Mouse (Mus musculus): ENCODE data around the gene Nectin2. TPM values are rescaled to one million over a fixed set of nuclear protein-coding genes. Genes with fewer than 3 reads are reported as not detected.
A peak's percentile ranks its signal among the peaks of the same experiment; 100 is the strongest.

Gene Nectin2
- total RNA-seq, 4 experiments from 2014 or later = 1.0 to 1.8 (median 1.5) TPM

- DNase-seq (ENCODE audit: low spot score in 2 of 2) = no peak
Observed at GRCm38 (mm10) chr7:19769434-19770374, 19.4 kb upstream of the Nectin2 start.

- no peak for DNase-seq (ENCODE audit: low spot score in 2 of 2)
Observed at GRCm38 (mm10) chr7:19769001-19769400, 18.7 kb upstream of the Nectin2 start.

GRCm38 (mm10) chr7:19768251-19768650 is 18.0 kb upstream of the Nectin2 start:
- no peak for DNase-seq (ENCODE audit: low spot score in 2 of 2)

- DNase-seq (ENCODE audit: low spot score in 2 of 2) = no peak
Observed at GRCm38 (mm10) chr7:19764581-19764980, 14.3 kb upstream of the Nectin2 start.

GRCm38 (mm10) chr7:19763829-19764477 is 13.7 kb upstream of the Nectin2 start:
- no peak for DNase-seq (ENCODE audit: low spot score in 2 of 2)

- DNase-seq (ENCODE audit: low spot score in 2 of 2) = no peak
Observed at GRCm38 (mm10) chr7:19762283-19762682, 12.0 kb upstream of the Nectin2 start.

GRCm38 (mm10) chr7:19760021-19760420 is 9.7 kb upstream of the Nectin2 start:
- no peak for DNase-seq (ENCODE audit: low spot score in 2 of 2)

GRCm38 (mm10) chr7:19758623-19759022 is 8.3 kb upstream of the Nectin2 start:
- DNase-seq (ENCODE audit: low spot score in 2 of 2) = no peak

- DNase-seq (ENCODE audit: low spot score in 2 of 2) = peak; percentile 78 to 86
Observed at GRCm38 (mm10) chr7:19755851-19756786, 5.8 kb upstream of the Nectin2 start.

- DNase-seq (ENCODE audit: low spot score in 2 of 2) = no peak
Observed at GRCm38 (mm10) chr7:19755008-19755407, 4.7 kb upstream of the Nectin2 start.

GRCm38 (mm10) chr7:19754065-19754464 is 3.8 kb upstream of the Nectin2 start:
- DNase-seq (ENCODE audit: low spot score in 2 of 2) = no peak

- no peak for DNase-seq (ENCODE audit: low spot score in 2 of 2)
Observed at GRCm38 (mm10) chr7:19753587-19753986, 3.3 kb upstream of the Nectin2 start.

- DNase-seq (ENCODE audit: low spot score in 2 of 2) = no peak
Observed at GRCm38 (mm10) chr7:19752652-19753051, 2.4 kb upstream of the Nectin2 start.

- no peak for DNase-seq (ENCODE audit: low spot score in 2 of 2)
Observed at GRCm38 (mm10) chr7:19751070-19751383, 744 bp upstream of the Nectin2 start.

- DNase-seq (ENCODE audit: low spot score in 2 of 2) = peak; percentile 95 to 96
Observed at GRCm38 (mm10) chr7:19749389-19750216, 680 bp downstream of the Nectin2 start.

- DNase-seq (ENCODE audit: low spot score in 2 of 2) = no peak
Observed at GRCm38 (mm10) chr7:19748219-19749195, 1.8 kb downstream of the Nectin2 start.

GRCm38 (mm10) chr7:19747420-19748218 is 2.7 kb downstream of the Nectin2 start:
- no peak for DNase-seq (ENCODE audit: low spot score in 2 of 2)

- DNase-seq (ENCODE audit: low spot score in 2 of 2) = no peak
Observed at GRCm38 (mm10) chr7:19746426-19747201, 3.7 kb downstream of the Nectin2 start.

Measured in gastrocnemius, adult 8-10 months (tissue).